Mouse (Mus musculus): ENCODE results near the gene Frmpd4. TPM values are rescaled to one million over a fixed set of nuclear protein-coding genes. Genes with fewer than 3 reads are reported as not detected.

The Frmpd4 gene
- polyA plus RNA-seq (2015; fragmentation: Illumina TruSeq; extraction: RNeasy Lipid Tissue Mini Kit (QIAGEN cat#74804); ENCODE audit: low read depth, low replicate concordance): 28.1 TPM

GRCm38 (mm10) chrX:168577131-168577530 is at the start of gene Frmpd4:
Frmpd4 (minus strand) TSS chrX:168577231.

Other genes starting within 250 kb of the Frmpd4 start
- 23.4 TPM for gene Msl3, start 96.7 kb upstream of the Frmpd4 start, polyA plus RNA-seq (2015; fragmentation: Illumina TruSeq; extraction: RNeasy Lipid Tissue Mini Kit (QIAGEN cat#74804); ENCODE audit: low read depth, low replicate concordance)
- gene Arhgap6, start 217.9 kb upstream of the Frmpd4 start, polyA plus RNA-seq (2015; fragmentation: Illumina TruSeq; extraction: RNeasy Lipid Tissue Mini Kit (QIAGEN cat#74804); ENCODE audit: low read depth, low replicate concordance): 4.7 TPM

Measured in brain, adult 10 weeks (tissue).